Mouse (Mus musculus): Measurements from ENCODE around the gene Crot. TPM values are rescaled to one million over a fixed set of nuclear protein-coding genes. Genes with fewer than 3 reads are reported as not detected.

Crot gene
- polyA plus RNA-seq, 1 experiment from 2014 or later, result 26.3 TPM

DNA sequence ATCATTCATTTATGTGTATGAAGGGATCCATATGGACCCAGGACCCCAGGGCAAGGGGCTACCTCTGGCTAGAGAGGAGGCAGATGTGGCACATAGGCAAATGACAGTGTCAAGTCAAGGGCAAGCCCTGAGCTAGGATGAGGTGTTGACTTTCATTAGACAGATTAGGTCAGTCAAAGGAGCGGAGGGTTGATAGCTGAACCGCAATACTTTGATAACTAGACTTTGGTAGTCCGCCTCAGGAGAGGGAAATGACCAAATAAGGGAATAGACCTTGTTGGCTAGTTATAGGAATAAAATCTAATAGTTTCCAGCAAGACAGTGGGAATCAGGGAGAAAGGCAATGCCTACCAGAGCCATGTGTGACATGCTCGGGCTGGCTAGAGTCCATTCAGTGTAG is 2.0 kb upstream of the Crot start:
- Histone ChIP-seq H3K4me2 (replicated peaks; ENCODE audit: low read depth, low read length) (no peak overlapping the region), H3K4me3 (ENCODE audit: low read depth, low read length) (no peak overlapping the region), H3K27me3 (replicated peaks; ENCODE audit: insufficient read depth, low read length) (no peaks in the 10 kb centered on the region), H3K36me3 (ENCODE audit: insufficient read depth, low read length) (no peaks in the 10 kb centered on the region), H3K4me1 (ENCODE audit: insufficient read depth, low read depth, low read length) (peaks cover 7% of the 10 kb centered on the region; the same call in 1 of the 2 replicates), H3K9ac (replicated peaks; ENCODE audit: low read depth) (no peak overlapping the region), H3K27ac (ENCODE audit: low read length) (no peak overlapping the region), H3K9me3 (ENCODE audit: low read length) (no peaks in the 10 kb centered on the region)
- no peak for DNase-seq (ENCODE audit: low spot score)
- TF ChIP-seq EP300 (IDR thresholded peaks at IDR 0.05), result no peak
- no peak for TF ChIP-seq CTCF (IDR thresholded peaks at IDR 0.05)
- ATAC-seq, result no peak
- WGBS, result 64% methylated on average over 4 of the region's 4 CpGs

DNA sequence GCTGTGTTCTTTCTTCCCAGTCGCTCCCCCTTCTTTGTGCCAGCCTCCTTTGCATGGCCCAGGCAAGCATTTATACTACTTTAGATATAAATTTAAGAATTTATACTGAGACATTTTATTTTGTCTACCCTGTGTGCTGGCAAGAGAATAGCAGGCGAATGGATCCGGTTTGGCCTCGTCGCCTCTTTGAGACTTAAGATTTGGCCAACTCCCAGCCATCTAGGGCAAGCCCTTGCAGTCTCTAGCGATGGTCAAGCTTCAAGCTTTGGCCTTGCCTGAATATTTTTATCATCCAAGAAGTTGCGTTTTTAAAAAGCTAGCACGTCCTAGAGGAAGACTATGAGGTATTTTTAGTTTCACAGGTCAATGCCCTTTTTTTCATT is 380 bp upstream of the Crot start:
- no peak for DNase-seq (ENCODE audit: low spot score)
- peak overlapping the region; percentile 66 for H3K4me3 ChIP-seq (ENCODE audit: low read depth, low read length)
- H3K4me2 ChIP-seq (replicated peaks; ENCODE audit: low read depth, low read length), result peak overlapping the region; percentile 55
- TF ChIP-seq CTCF (IDR thresholded peaks at IDR 0.05), result no peak
- TF ChIP-seq EP300 (IDR thresholded peaks at IDR 0.05), result no peak
- H3K9ac ChIP-seq (replicated peaks; ENCODE audit: low read depth), result peak overlapping the region; percentile 55
- under 1% methylated on average over 8 of the region's 8 CpGs for WGBS
- peak; percentile 28 for ATAC-seq
- H3K27ac ChIP-seq (ENCODE audit: low read length), result peak overlapping the region; percentile 70
- H3K4me1 ChIP-seq (ENCODE audit: insufficient read depth, low read depth, low read length), result peaks cover 7% of the 10 kb centered on the region; the same call in 1 of the 2 replicates
- H3K9me3 ChIP-seq (ENCODE audit: low read length), result no peaks in the 10 kb centered on the region
- no peaks in the 10 kb centered on the region for H3K27me3 ChIP-seq (replicated peaks; ENCODE audit: insufficient read depth, low read length)
- no peaks in the 10 kb centered on the region for H3K36me3 ChIP-seq (ENCODE audit: insufficient read depth, low read length)

DNA sequence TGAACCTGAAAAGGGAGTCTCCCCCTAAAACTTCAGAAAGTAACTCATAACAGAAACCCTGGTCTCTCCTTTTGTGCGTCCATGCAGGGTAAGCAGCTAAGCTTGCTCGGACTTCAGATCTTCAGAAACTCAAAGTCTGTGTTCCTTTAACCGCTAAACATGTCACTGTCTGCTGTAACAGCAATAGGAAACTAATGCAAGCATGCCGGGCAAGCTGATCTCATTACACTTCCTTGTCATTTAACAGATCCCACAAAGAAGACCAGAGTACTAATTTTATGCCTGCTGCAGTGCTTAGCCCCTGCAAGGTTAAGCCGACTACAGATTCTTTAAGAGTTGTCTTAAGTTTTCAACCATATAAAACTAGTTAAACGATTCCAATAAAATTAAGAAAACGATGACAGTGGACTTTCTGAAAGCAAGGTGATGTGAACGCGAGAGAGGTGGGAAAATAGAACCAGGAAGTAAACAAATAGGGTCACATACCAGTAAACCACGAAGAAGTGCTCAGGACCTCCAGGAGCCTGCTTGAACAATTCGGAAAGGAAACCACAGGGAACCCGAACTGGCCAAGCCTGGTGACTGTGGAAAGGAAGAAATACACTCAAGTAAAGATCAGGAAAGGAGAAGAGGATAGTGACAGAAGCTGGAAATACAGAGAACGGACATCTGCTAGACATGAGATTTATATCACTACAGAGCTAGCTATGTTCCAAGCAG is 998 bp downstream of the Crot start:
- no peaks in the 10 kb centered on the region for H3K27me3 ChIP-seq (replicated peaks; ENCODE audit: insufficient read depth, low read length)
- ATAC-seq, result no peak
- WGBS, result 15% methylated on average over 13 of the region's 13 CpGs
- H3K4me1 ChIP-seq (ENCODE audit: insufficient read depth, low read depth, low read length), result peaks cover 7% of the 10 kb centered on the region; the same call in 1 of the 2 replicates
- peak overlapping the region; percentile 70; the same call in 1 of the 2 replicates for H3K27ac ChIP-seq (ENCODE audit: low read length)
- DNase-seq (ENCODE audit: low spot score), result peak; percentile 11
- peak overlapping the region; percentile 55 for H3K4me2 ChIP-seq (replicated peaks; ENCODE audit: low read depth, low read length)
- peak overlapping the region; percentile 55; the same call in 1 of the 2 replicates for H3K9ac ChIP-seq (replicated peaks; ENCODE audit: low read depth)
- H3K36me3 ChIP-seq (ENCODE audit: insufficient read depth, low read length), result 0 out of 2 replicates have a peak, but pooled peaks cover 4% of the 10 kb centered on the region
- H3K4me3 ChIP-seq (ENCODE audit: low read depth, low read length), result peak overlapping the region; percentile 66
- TF ChIP-seq EP300 (IDR thresholded peaks at IDR 0.05) (no peak), CTCF (IDR thresholded peaks at IDR 0.05) (no peak)
- H3K9me3 ChIP-seq (ENCODE audit: low read length), result no peaks in the 10 kb centered on the region

DNA sequence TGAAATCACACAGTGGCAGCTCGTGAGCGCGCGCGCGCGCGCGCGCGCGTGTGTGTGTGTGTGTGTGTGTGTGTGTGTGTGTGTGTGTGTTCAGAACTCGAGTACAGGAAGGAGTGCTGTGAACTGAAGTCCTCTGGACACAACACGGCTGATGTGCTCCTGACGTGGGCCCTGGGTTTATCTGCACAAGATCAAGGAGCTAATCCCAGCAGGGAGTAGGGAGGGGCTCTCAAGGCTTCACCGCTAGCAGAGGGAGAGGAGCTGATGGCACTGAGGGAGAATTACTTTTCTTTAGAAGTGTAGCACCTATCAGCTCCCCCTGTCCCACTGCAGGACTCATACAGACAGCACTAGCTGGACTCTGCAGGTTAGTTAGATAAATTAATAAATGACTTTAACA is 5.5 kb downstream of the Crot start:
- no peak for TF ChIP-seq EP300 (IDR thresholded peaks at IDR 0.05)
- no peak for TF ChIP-seq CTCF (IDR thresholded peaks at IDR 0.05)
- DNase-seq (ENCODE audit: low spot score) (no peak), ATAC-seq (no peak)
- WGBS, result 89% methylated on average over 16 of the region's 16 CpGs
- no peak overlapping the region for H3K4me3 ChIP-seq (ENCODE audit: low read depth, low read length)
- H3K4me1 ChIP-seq (ENCODE audit: insufficient read depth, low read depth, low read length), result peaks cover 7% of the 10 kb centered on the region; the same call in 1 of the 2 replicates
- no peaks in the 10 kb centered on the region for H3K9me3 ChIP-seq (ENCODE audit: low read length)
- H3K27ac ChIP-seq (ENCODE audit: low read length), result no peak overlapping the region
- H3K36me3 ChIP-seq (ENCODE audit: insufficient read depth, low read length), result peaks cover 12% of the 10 kb centered on the region; the same call in 1 of the 2 replicates
- H3K9ac ChIP-seq (replicated peaks; ENCODE audit: low read depth), result no peak overlapping the region
- no peaks in the 10 kb centered on the region for H3K27me3 ChIP-seq (replicated peaks; ENCODE audit: insufficient read depth, low read length)
- no peak overlapping the region for H3K4me2 ChIP-seq (replicated peaks; ENCODE audit: low read depth, low read length)

DNA sequence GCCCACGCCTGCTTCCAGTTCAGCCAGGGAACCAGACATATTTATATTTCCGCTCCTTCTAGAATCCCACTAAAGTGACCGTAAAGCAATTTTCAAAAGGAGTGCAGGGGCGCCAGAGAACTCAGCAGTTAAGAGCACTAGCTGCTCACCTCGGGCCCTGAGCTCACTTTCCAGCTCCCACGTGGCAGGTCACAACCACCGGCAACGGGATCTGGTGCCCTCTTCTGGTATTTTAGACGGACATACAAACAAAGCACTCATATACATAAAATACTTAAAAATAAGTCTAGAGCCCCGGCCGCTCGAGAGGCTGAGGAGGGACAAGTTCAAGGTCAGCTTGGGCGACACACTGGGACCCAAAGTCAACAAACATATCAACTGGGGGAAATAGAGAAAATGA is 6.6 kb downstream of the Crot start:
- H3K9me3 ChIP-seq (ENCODE audit: low read length), result no peaks in the 10 kb centered on the region
- H3K9ac ChIP-seq (replicated peaks; ENCODE audit: low read depth), result no peak overlapping the region
- no peak overlapping the region for H3K4me3 ChIP-seq (ENCODE audit: low read depth, low read length)
- H3K27ac ChIP-seq (ENCODE audit: low read length), result no peak overlapping the region
- no peaks in the 10 kb centered on the region for H3K27me3 ChIP-seq (replicated peaks; ENCODE audit: insufficient read depth, low read length)
- no peak for ATAC-seq
- H3K36me3 ChIP-seq (ENCODE audit: insufficient read depth, low read length), result peaks cover 12% of the 10 kb centered on the region; the same call in 1 of the 2 replicates
- no peaks in the 10 kb centered on the region for H3K4me1 ChIP-seq (ENCODE audit: insufficient read depth, low read depth, low read length)
- 79% methylated on average over 13 of the region's 13 CpGs for WGBS
- DNase-seq (ENCODE audit: low spot score), result no peak
- no peak for TF ChIP-seq EP300 (IDR thresholded peaks at IDR 0.05)
- no peak for TF ChIP-seq CTCF (IDR thresholded peaks at IDR 0.05)
- no peak overlapping the region for H3K4me2 ChIP-seq (replicated peaks; ENCODE audit: low read depth, low read length)

DNA sequence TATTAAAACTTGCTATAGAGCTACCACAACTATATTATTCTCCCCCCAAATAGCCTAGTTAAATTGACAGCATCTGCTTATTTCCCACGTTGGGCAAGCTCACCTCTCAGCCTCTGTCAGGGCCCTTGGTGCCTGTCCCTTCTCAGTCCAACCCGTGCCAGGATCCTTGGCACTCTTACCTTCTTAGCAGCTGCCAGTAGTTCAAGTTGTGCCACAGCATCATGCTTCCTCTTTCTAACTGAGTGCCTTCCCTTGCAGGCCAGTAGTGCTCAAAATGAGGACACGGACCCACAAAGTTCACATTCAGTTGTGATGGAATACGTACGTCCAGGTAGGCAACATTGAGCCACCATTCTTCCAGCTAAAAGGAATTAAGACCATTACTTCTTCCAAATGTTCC is 9.2 kb downstream of the Crot start:
- H3K4me1 ChIP-seq (ENCODE audit: insufficient read depth, low read depth, low read length), result no peaks in the 10 kb centered on the region
- ATAC-seq (no peak), DNase-seq (ENCODE audit: low spot score) (no peak)
- H3K36me3 ChIP-seq (ENCODE audit: insufficient read depth, low read length), result peaks cover 20% of the 10 kb centered on the region; the same call in 1 of the 2 replicates
- H3K9ac ChIP-seq (replicated peaks; ENCODE audit: low read depth), result no peak overlapping the region
- H3K27ac ChIP-seq (ENCODE audit: low read length), result no peak overlapping the region
- H3K4me3 ChIP-seq (ENCODE audit: low read depth, low read length), result no peak overlapping the region
- H3K4me2 ChIP-seq (replicated peaks; ENCODE audit: low read depth, low read length), result no peak overlapping the region
- TF ChIP-seq EP300 (IDR thresholded peaks at IDR 0.05) (no peak), CTCF (IDR thresholded peaks at IDR 0.05) (no peak)
- WGBS, result 90% methylated on average over 5 of the region's 5 CpGs
- no peaks in the 10 kb centered on the region for H3K9me3 ChIP-seq (ENCODE audit: low read length)
- H3K27me3 ChIP-seq (replicated peaks; ENCODE audit: insufficient read depth, low read length), result no peaks in the 10 kb centered on the region

Data from lung, postnatal 0 days (tissue).